Mouse (Mus musculus): Measurements from ENCODE around the gene Nicn1. TPM values are rescaled to one million over a fixed set of nuclear protein-coding genes. Genes with fewer than 3 reads are reported as not detected.
A peak's percentile ranks its signal among the peaks of the same experiment; 100 is the strongest.
"Not testable (repeated sequence)": the region's sequence is repeated elsewhere in the genome, so short reads cannot be mapped to it uniquely, and the experiment has no call there.

The Nicn1 gene
- total RNA-seq, 1 experiment from 2014 or later: 16.9 TPM

GRCm38 (mm10) chr9:108278697-108279450 is 11.4 kb upstream of the Nicn1 start:
- DNase-seq: peak; percentile 70

GRCm38 (mm10) chr9:108280071-108280828 is 10.0 kb upstream of the Nicn1 start:
- DNase-seq: peak; percentile 86

GRCm38 (mm10) chr9:108284410-108284809 is 5.8 kb upstream of the Nicn1 start:
- peak; percentile 83 for DNase-seq

- not testable (repeated sequence) for DNase-seq
Observed at GRCm38 (mm10) chr9:108287526-108288238, 2.5 kb upstream of the Nicn1 start.

- no peak for DNase-seq
Observed at GRCm38 (mm10) chr9:108289347-108289746, 882 bp upstream of the Nicn1 start.

- no peak for DNase-seq
Observed at GRCm38 (mm10) chr9:108290773-108291172, 544 bp downstream of the Nicn1 start.

GRCm38 (mm10) chr9:108296453-108297355 is 6.5 kb downstream of the Nicn1 start, which contains the start of gene Amt:
Amt (plus strand) TSS chr9:108296853.
- no peak for DNase-seq

GRCm38 (mm10) chr9:108301853-108302252 is 11.6 kb downstream of the Nicn1 start:
- DNase-seq: no peak

- DNase-seq: no peak
Observed at GRCm38 (mm10) chr9:108304716-108305115, 14.5 kb downstream of the Nicn1 start.

- DNase-seq: no peak
Observed at GRCm38 (mm10) chr9:108305170-108305569, 14.9 kb downstream of the Nicn1 start.

- DNase-seq: peak; percentile 99
Observed at GRCm38 (mm10) chr9:108305629-108306520, 15.6 kb downstream of the Nicn1 start, which contains the start of the genes Rhoa and Tcta. Rhoa (plus strand) TSS chr9:108306129. Tcta (minus strand) TSS chr9:108306160.

- DNase-seq: peak; percentile 94
Observed at GRCm38 (mm10) chr9:108306571-108306980, 16.3 kb downstream of the Nicn1 start.

- no peak for DNase-seq
Observed at GRCm38 (mm10) chr9:108307021-108307807, 17.0 kb downstream of the Nicn1 start.

GRCm38 (mm10) chr9:108308141-108308540 is 17.9 kb downstream of the Nicn1 start:
- DNase-seq: no peak

- peak; percentile 28 for DNase-seq
Observed at GRCm38 (mm10) chr9:108317572-108317971, 27.3 kb downstream of the Nicn1 start.

GRCm38 (mm10) chr9:108318462-108318861 is 28.2 kb downstream of the Nicn1 start:
- no peak for DNase-seq

GRCm38 (mm10) chr9:108322054-108322453 is 31.8 kb downstream of the Nicn1 start:
- DNase-seq: not testable (repeated sequence)

GRCm38 (mm10) chr9:108324784-108325183 is 34.6 kb downstream of the Nicn1 start:
- DNase-seq: no peak

GRCm38 (mm10) chr9:108325811-108326210 is 35.6 kb downstream of the Nicn1 start:
- no peak for DNase-seq

All from adrenal gland, postnatal 14 days (tissue).